Mouse (Mus musculus) layer of hippocampus, adult 11-12 months (tissue): ENCODE measurements around the gene Gm42957.
"Not testable (repeated sequence)": the region's sequence is repeated elsewhere in the genome, so short reads cannot be mapped to it uniquely, and the experiment has no call there.

Source experiments
- DNase-seq: peaks from one replicate; pipeline ENCODE4 v3.0.0; 2022; ENCODE audit warnings: low spot score

Gene Gm42957

DNA sequence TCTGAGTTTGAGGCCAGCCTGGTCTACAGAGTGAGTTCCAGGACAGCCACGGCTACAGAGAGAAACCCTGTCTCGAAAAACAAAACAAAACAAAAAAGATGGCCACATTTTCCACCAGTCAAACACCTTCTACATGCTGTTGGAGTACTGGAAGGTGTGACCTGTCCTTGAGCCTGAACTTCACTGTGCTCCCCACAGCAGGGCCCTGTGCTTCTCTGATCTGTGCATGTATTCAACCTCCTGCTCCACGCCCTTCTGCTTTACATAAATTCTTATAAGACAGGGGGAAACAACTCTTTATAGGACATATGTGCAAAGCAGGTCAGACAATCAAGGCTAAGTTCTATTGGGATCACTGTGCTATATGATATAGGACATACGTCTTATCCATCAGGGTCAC lies 12.1 kb upstream of the Gm42957 start:
- DNase-seq, result no peak

DNA sequence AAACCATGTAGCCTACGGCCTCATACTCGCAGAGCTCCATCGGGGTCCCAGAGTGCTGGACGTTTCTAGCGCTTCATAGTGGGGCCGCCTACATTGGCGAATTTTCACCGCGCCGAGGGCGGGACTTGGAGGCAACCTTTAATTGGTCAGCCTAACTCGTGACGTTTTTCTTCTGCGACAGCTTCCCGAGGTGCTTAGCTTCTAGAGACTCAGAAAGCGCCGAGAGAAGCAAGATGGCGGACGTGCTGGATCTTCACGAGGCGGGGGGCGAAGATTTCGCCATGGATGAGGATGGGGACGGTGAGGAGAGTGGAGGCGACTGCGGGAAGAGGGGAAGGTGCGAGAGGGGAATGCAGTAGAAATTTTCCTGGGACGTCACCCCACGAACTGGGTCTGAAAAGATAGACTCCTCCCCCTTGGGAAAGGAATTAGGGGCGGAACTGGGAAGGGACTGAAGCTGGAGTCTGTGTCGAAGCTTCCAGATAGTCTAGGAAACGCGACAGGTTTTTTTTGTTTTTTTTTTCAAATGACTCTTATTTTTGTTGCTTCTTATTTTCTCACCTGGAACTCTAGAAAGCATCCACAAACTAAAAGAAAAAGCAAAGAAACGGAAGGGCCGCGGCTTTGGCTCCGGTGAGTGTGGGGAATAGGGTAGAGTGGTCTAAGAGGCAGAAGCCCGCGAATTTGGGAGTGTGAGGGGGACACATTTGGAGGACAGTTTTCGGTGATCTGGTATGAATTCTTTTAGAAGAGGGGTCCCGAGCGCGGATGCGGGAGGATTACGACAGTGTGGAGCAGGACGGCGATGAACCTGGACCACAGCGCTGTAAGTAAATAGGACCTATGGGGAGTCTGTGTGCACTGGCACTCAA lies 5.3 kb upstream of the Gm42957 start, which contains the start of gene Rbm8a:
Rbm8a (plus strand) TSS at position 205 of the 872 bp plus-strand sequence.
- DNase-seq, result peak; percentile 97

DNA sequence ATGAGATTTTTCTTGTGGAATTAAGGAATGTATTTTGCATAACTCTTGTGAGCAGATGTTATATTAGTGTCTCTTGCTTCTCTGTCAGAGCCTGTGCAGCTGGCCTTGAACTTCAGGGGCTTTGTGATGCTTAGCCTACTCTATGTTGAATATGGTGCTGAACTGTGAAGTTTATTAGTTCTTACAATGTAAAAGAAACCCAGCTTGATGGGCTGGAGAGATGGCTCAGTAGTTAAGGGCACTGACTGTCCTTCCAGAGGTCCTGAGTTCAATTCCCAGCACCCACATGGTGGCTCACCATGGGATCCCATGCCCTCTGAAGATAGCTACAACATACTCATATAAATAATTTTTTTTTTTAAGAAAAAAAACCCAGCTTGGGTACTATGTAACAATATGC lies 3.2 kb upstream of the Gm42957 start:
- DNase-seq, result no peak

DNA sequence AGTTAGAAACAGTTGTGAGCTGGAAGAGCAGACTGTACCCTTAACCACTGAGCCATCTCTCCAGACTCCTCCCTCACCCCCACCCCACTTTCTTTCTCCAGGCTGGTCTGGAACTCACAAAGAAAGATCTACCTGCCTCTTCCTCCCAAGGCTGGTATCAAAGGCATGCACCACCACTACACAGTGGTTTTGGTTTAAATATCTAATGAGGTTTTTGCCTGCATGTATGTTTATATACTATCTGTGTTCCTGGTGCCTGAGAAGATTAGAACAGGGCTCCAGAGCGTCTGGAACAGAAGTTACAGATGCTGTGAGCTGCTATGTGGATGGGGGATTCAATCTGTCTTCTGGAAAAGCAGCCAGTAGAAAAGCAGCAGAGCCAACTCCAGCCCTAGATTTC lies 1.3 kb upstream of the Gm42957 start:
- no peak for DNase-seq

DNA sequence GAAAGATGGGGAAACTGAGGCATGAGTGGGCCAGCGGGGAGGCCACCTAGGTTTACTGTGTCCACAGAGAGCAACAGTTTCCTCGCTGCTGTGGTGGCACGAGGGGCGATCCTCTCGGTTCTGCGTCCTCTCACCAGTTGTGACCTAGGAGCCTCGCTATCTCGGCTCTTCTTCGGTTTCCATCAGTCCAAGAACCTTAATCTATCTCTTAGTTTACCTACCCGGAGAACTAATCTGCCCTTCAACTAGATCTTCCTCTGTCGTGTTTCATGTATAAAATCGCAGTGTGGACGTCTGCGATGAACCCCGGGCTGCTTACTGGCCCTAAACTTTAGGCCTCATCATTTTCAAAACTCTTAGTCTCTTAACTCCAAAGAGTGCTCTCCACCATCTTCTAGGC lies 632 bp downstream of the Gm42957 start:
- DNase-seq, result no peak

DNA sequence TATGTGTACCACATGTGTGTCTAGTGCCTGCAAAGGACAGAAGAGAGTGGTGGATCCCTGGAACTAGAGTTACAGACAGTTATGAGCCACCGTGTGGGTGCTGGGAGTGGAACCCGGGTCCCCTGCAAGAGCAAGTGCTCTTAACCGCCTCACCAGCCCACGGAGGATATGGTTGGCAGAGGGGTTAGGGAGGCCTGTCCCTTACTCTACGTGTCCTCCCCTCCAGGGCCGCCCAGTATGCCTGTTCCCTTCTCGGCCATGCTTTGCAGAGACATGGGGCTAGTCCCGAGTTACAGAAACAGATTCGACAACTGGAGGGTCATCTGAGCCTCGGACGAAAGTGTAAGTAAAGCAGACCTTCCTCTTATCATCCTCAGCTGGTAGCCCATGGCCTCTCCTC lies 1.2 kb downstream of the Gm42957 start:
- DNase-seq, result no peak

DNA sequence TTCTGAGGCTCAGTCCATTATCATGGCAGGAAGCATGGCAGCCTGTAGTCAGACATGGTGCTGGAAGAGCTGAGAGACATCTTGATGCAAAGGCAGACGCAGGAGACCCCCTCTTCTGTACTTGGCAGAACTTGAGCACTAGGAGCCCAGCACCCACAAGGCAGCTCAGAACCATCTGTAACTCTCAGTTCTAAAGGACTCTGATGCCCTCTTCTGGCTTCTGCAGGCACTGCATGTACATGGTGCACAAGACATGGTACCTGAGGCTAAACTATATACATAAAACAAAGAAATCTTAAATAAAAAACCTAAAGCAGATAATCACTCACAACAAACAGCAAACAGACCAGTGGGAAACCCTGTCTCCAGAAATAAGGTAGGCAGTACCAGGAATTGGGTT lies 3.9 kb downstream of the Gm42957 start:
- peak; percentile 65 for DNase-seq

DNA sequence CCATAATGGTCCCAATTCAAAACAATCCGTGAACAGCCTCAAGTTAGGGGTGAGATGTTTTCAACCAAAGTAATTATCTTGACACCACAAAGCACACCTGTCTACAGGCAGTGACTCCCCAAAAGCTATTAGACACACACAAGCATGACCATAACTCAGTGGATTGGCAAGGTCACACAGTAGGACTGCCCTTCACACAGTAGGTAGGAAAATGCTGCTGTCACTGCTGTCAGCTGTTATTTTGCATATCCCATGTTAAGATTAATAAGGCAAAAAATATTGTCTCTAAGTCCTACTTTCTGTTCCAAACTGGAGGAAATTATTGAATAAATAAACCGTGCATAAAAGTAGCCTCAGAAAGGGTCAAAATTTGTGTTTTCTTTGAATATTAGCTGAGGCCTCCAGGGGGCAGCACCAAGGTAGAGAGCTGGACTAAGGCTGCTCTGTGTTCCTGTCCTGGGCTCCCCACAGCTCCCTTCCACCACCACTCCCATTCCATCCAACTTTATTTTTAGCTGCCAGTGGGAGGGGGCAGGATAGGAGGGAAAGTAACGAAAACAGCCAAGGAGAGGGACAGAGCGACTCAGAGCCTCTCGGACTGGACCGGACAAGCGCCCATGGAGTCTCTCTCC lies 9.9 kb downstream of the Gm42957 start, which contains the start of gene Itga10:
Itga10 (plus strand) TSS at position 567 of the 632 bp plus-strand sequence.
- DNase-seq, result peak; percentile 41

DNA sequence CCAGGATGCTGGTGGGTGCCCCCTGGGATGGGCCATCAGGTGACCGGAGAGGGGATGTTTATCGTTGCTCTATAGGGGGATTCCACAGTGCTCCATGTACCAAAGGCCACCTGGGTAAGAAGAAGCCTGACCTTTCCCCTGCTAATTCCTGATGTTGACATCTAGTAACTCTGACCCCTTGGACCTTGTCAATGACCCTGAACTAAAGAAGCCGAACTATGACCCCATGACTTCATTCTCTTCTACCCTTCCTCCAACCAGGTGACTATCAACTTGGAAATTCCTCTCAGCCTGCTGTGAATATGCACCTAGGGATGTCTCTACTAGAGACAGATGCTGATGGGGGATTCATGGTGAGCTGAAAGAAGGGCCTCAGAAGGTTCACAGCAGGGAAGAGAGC lies 12.1 kb downstream of the Gm42957 start:
- DNase-seq, result no peak

DNA sequence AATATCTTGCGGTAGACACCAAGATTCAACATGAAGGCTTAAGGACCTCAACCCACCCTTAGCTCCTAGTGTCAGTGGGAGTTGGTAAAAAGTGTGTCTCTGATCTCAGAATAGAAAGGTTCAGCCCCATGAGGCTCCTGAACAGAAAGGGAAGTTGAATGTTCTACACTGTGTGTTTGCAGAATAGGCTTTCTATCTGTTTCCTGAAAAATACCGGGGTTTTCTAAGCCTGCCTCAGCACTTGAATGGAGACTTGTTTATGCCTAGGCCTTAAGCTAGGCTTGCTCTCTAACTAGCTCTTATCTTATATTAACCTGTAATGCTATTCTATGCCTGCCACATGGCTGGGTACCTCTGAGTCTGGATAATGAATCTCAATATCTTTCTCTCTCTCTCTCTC lies 25.6 kb downstream of the Gm42957 start:
- no peak for DNase-seq

DNA sequence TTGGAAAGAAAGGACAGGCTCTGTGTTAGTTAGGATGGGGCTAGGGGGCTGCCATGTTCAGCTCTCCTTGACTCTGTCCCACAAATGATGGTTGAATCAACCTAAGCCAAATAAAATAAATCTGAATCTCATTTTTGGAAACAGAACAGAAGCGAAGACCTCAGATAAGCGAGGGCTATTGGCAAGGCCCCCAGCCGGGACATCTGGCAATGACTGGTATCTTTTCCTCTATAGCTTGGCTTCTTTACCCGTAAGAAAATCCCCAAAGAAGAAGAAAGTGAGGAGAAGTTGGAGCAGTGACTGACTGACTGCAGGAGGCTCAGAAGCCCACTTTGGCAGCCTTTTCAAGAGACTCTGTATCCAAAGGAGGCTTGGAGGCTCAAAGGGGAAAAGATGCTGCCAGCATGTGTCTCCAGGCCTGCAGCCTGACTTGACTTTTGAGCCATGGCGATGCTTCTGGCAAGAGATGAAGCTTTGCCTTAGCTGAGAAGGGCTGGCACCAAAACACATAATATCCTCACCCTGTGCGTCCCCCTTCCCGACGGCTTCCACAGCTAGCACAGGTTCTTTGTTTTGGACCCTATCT lies 27.6 kb downstream of the Gm42957 start:
- DNase-seq, result no peak

DNA sequence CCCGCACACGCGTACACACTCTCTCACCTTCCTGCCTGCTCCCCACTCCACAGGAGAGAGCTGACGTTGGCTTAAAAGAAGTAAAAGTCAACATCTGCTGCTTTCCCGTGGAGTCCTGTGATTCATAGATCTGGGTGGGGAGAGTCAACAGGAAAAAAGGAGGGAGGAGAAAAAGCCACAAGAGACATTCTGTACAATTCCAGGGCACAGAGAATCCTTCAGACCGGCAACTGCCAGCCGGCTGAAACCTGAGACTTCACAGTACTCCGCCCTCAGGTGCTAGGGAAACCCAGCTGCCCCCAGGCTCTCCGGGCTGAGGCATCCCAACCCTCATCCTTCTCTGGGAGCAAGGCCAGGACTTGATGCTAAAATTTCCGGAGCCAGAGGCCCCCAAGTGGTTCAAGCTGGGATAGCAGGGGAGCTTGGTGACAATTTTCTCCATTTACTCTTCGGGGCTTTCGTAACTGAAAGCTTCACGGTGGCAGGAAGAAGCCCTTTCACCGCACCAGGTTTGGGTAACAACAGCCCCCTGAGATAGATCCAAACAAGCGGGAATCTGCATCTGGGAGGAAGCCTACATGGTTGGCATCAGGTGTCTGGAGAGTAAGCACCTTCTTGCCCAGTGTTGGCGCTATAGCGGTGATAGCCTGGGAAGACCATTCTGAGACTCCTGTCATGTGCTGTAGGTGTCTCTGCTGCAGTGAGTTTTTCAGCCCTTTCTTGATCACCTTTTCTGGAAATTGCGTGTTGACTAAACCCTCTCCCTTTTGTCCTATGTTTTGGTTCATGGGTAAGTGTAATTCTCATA lies 28.4 kb downstream of the Gm42957 start:
- peak; percentile 88 for DNase-seq

DNA sequence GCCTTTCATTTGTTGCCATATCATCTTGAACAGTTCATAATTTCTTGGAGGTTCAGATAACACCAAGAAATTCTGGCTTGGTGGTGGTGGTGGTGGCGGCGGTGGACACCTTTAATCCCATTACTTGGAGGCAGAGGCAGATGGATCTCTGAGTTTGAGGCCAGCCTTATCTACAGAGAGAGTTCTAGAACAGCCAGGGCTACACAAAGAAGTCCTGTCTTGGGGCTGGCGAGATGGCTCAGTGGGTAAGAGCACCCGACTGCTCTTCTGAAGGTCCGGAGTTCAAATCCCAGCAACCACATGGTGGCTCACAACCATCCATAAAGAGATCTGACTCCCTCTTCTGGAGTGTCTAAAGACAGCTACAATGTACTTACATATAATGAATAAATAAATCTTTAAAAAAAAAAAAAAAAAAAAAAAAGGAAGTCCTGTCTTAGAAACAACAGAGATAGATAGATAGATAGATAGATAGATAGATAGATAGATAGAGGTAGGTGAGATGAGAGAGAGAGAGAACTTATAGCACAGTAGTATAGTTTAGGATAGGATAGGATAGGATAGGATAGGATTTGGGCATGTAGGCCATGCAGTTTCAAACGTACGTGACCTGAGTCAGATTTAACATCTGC lies 30.6 kb downstream of the Gm42957 start:
- not testable (repeated sequence) for DNase-seq

DNA sequence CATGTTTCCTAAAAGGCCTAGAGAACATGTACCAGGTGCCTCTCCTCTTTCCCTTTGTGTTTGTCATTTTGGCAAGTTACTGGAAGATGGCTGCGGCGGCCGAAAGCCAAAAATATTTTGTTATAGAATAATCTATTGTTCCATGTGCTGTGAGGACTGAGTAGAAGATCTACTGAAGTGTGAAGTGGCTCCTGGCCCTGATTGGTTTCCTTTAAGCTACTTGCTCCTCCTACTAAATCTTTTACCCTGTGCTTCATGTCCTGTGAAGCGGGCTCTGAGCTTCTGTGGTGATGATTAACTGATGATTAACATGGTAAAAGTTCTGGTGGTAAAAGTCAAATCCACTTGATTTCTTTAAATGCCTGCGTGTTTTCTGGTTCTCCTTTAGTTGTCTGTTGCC lies 31.6 kb downstream of the Gm42957 start:
- DNase-seq, result no peak

DNA sequence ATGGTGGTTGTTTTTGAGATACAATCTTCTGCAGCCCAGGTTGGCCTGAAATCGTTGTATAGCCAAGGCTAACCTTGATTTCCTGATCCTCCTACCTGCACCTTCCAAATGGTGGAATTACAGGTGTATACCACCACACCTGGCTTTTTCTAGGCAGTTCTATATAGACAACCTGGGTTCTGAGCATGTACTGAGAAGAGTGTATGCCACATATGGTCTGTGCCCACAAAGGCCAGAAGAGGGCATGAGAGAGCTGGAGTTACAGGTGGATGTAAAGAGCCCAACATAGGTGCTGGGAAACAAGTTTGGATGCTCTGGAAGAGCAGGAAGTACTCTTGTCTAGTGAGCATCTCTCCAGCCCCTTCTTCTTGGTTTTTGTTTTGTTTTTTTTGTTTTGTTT lies 32.0 kb downstream of the Gm42957 start:
- no peak for DNase-seq

DNA sequence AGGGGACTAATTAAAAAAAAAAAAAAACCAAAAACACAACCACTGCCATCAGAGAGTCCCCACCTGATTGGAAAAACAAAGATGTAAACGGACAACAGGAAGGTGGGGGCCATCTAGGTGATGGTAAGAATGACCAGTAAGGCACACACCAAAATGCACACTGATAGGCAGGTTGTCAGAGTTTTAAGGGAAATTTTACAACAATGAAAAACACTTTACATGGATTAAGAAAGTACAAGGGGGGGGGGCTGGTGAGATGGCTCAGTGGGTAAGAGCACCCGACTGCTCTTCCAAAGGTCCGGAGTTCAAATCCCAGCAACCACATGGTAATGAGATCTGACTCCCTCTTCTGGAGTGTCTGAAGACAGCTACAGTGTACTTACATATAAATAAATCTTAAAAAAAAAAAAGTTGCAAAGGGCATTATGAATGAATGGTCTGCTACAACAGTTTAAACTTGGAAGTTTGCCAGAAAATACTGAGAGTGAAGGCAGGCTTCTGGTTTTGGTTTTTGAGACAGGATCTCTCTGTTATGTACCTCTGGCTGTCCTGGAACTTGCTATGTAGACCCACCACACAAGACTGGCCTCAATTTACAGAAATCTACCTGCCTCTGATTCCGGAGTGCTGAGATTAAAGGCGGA lies 33.3 kb downstream of the Gm42957 start:
- no peak for DNase-seq

DNA sequence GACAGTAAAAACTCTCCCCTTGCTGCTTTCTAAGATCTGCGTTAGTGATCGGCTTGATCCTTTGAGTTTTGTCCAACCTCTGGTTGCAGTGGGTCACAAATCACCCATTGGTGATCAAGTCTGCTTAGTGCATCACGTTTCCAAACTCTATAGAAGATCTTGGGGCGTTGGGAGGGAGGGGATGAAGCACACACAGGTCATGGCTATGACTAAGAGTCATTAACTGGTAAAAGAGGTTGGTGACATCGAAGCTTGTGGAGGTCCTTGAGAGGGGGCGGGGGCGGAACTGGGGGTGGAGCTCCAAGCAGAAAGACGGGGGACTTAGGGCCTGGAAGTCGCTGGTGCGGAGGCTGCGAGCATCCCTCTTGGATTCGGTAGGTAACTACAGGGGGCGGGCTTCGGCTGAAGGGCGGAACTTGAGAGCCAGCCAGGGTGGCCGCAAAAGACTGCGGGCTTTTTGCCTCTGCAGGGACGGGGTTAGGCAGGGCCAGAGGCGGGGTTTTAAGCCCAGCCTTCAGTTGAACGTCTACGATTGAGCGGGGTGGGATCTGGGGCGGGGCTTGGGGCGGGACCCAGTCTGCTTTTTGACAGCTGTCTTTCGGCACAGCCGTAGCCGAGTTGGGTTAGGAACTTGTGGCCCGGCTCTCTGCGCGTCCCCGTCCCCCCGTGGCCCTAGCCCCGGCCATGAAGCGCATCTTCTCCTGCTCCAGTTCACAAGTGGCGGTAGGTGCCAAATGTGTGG lies 34.6 kb downstream of the Gm42957 start, which contains the start of gene Ankrd35:
Ankrd35 (plus strand) TSS at position 405 of the 742 bp plus-strand sequence.
- DNase-seq, result peak; percentile 68

DNA sequence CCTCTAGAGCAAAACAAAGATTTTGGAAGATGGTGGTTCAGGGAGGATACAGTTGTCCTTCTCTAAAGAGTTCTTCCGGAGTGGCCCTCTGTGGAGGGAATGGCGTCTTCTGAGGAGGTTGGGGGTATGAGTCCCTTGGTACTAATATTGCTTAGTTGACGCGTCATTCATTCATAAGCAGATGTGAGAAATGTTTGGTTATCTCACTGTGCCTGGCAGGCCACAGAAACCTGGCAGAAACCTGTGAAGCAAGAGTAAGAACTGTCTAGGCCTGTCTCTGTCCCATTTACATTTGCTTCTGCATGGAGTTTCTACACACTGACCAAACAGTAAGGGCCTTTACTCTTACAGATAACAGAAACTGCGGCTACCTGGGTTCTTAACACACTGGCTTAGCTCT lies 36.2 kb downstream of the Gm42957 start:
- no peak for DNase-seq

DNA sequence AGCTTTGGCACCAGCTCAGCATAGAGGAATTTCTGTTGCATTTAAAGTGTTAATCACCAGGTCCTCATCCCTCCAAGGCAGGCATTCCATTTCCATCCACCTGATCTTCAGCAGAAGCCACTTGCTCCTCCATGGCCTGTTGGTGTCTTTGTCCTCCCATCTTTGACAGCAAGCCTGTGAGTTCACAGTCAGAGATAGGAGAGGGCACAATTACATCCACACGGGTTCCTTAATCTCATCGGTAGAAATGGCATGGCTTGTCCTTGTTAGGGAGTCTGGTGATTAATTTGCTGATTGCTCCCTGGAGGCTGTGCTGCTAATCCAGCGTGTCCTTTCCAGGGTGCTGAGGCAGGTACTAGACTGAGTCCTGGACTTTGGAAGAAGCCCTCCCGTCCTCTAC lies 38.2 kb downstream of the Gm42957 start:
- no peak for DNase-seq

DNA sequence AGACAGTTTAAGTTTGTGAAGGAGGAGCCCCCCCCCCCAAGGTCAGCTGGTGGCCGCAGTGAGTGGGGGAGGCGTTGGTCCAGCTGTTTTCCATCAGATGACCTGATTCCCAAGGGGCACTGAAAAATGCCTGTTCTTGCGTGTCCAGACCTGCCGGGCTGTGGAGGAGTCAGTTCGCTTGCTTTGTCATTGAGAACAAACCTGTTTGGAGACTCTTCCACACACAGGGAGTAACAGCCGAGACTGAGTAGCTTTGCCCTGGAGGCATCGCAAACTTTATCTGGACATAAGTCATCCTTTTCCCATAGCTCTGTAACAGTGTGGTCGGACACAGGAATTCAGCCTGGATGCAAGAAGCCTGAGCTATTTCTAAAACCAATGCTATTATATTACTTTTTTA lies 39.2 kb downstream of the Gm42957 start:
- DNase-seq, result no peak
